In genomic region chr11:50210505-50211151, GRCm38 (mm10) we compare ENCODE assay signal across 8 mouse cellular contexts. TPM values are rescaled to one million over a fixed set of nuclear protein-coding genes. Genes with fewer than 3 reads are reported as not detected.
A peak's percentile ranks its signal among the peaks of the same experiment; 100 is the strongest.
DNase-seq lines count a peak whose midpoint lies in the region; ATAC-seq lines count a peak whose summit lies in the region.

Gene Sqstm1 (minus strand): TSS chr11:50210827.
Gene Mgat4b (plus strand): TSS chr11:50210890.

- H3K27ac ChIP-seq in hindbrain, embryonic 14.5 days = peak within 1 kb of the TSS; percentile 96

- ATAC-seq in activated CD4-positive, CD25-positive, alpha-beta regulatory T cell, adult 4 months = peak; percentile 62
- ATAC-seq in hindbrain, embryonic 14.5 days (ENCODE audit: low FRiP score) = peak; percentile 80

- peaks cover 24% of the 10 kb centered on the region for H3K4me1 ChIP-seq in hindbrain, embryonic 14.5 days (replicated peaks; ENCODE audit: control insufficient read depth, insufficient read depth, low read length)

- H3K9ac ChIP-seq in hindbrain, embryonic 14.5 days = peak within 1 kb of the TSS; percentile 86

- H3K4me2 ChIP-seq in hindbrain, embryonic 14.5 days (replicated peaks) = peak within 1 kb of the TSS; percentile 75

- peak within 1 kb of the TSS; percentile 74 for H3K4me3 ChIP-seq in hindbrain, embryonic 14.5 days (replicated peaks; ENCODE audit: low read length)

- DNase-seq in cerebellum, postnatal 4 days (ENCODE audit: low spot score in 2 of 2) = peak; percentile 68 to 78
- peak; percentile 86 for DNase-seq in gastrocnemius, adult 18-20 months (ENCODE audit: low spot score)
- peak; percentile 85 for DNase-seq in hindbrain, embryonic 14.5 days (ENCODE audit: low spot score)
- DNase-seq in left cerebral cortex, adult 11 months (ENCODE audit: low spot score) = peak; percentile 77
- DNase-seq in lung, postnatal 36 days = peak; percentile 82
- DNase-seq in retina, embryonic 14.5 days (ENCODE audit: low spot score) = peak; percentile 86
- DNase-seq in thymus, postnatal 4 days = peak; percentile 87

- peaks cover 20% of the 10 kb centered on the region for H3K36me3 ChIP-seq in hindbrain, embryonic 14.5 days (replicated peaks; ENCODE audit: control insufficient read depth, insufficient read depth)

- H3K27me3 ChIP-seq in hindbrain, embryonic 14.5 days (ENCODE audit: control insufficient read depth, insufficient read depth, low read length) = no peaks in the 10 kb centered on the region

- 2% methylated on average over 45 of the region's 48 CpGs for WGBS in hindbrain, embryonic 14.5 days

- no peaks in the 10 kb centered on the region for H3K9me3 ChIP-seq in hindbrain, embryonic 14.5 days (ENCODE audit: control insufficient read depth, low read length)

RNA-seq across cellular contexts. Expression of gene Sqstm1, which starts in this region (rescaled TPM):
- polyA plus RNA-seq in activated CD4-positive, CD25-positive, alpha-beta regulatory T cell, adult 4 months (2017; shearing (Covaris generic)) = 10 to 100 TPM; 51.8 to 58.9 TPM
- 100 to 1,000 TPM; 521 to 604 TPM for total RNA-seq in gastrocnemius, adult 18-20 months (2021)
- polyA plus RNA-seq in hindbrain, embryonic 14.5 days (2014; fragmentation: Nextera tagmentation; extraction: Ambion mirVana) = 365 and 385 TPM in 2 replicates

RNA-seq across cellular contexts. Expression of gene Mgat4b, which starts in this region (rescaled TPM):
- polyA plus RNA-seq in activated CD4-positive, CD25-positive, alpha-beta regulatory T cell, adult 4 months (2017; shearing (Covaris generic)) = 1 to 10 TPM; 1.0 to 1.2 TPM
- 10 to 100 TPM; 38.3 to 39.1 TPM for total RNA-seq in gastrocnemius, adult 18-20 months (2021)
- 55.7 and 56.0 TPM in 2 replicates for polyA plus RNA-seq in hindbrain, embryonic 14.5 days (2014; fragmentation: Nextera tagmentation; extraction: Ambion mirVana)

Comparison
In these comparisons a context has a peak if more than half of its experiments do, and no peak if none do; other contexts are left out.
1. Peak in every context shown above with its lines: DNase-seq, ATAC-seq, H3K4me3 ChIP-seq and H3K27ac ChIP-seq.
2. RNA of gene Mgat4b (polyA plus RNA-seq): 55.7 to 56.0 TPM in hindbrain, embryonic 14.5 days; 1.0 to 1.2 TPM in activated CD4-positive, CD25-positive, alpha-beta regulatory T cell, adult 4 months; every median in the first group is over 10 times any median in the second.